12 mouse cellular contexts compared by ENCODE assay signal in genomic region chr7:105480081-105480480, GRCm38 (mm10). TPM values are rescaled to one million over a fixed set of nuclear protein-coding genes. Genes with fewer than 3 reads are reported as not detected.
DNase-seq lines count a peak whose midpoint lies in the region; ATAC-seq and TF ChIP-seq lines count a peak whose summit lies in the region.
"Had no signal": no experiment of that assay in that cellular context is flagged by ENCODE, and none has a peak within 500 bp of the region (broad histone marks: within the 10 kb centered on the region; RNA-seq: fewer than 3 reads in every experiment).

No protein-coding gene starts in this region.

- no peak overlapping the region for H3K9ac ChIP-seq in lung, postnatal 0 days (replicated peaks; ENCODE audit: low read depth)
- no peak overlapping the region for H3K9ac ChIP-seq in hindbrain, embryonic 12.5 days

- ATAC-seq in lung, postnatal 0 days = no peak
- ATAC-seq in hindbrain, embryonic 12.5 days (ENCODE audit: low FRiP score) = no peak
- no peak for ATAC-seq in monocyte, adult 5-6 weeks (replicated peaks; ENCODE audit: insufficient number of reproducible peaks, low FRiP score, low TSS enrichment, poor library complexity, severe bottlenecking)

- no peaks in the 10 kb centered on the region for H3K9me3 ChIP-seq in heart, embryonic 10.5 days
- no peaks in the 10 kb centered on the region for H3K9me3 ChIP-seq in lung, postnatal 0 days (ENCODE audit: low read length)
- no peaks in the 10 kb centered on the region for H3K9me3 ChIP-seq in hindbrain, embryonic 12.5 days (replicated peaks)

- TF ChIP-seq EP300 in lung, postnatal 0 days (IDR thresholded peaks at IDR 0.05) = no peak

- DNase-seq in heart, embryonic 10.5 days (ENCODE audit: low spot score) = no peak
- DNase-seq in heart, adult 8-10 months (ENCODE audit: low spot score) = no peak
- no peak for DNase-seq in lung, postnatal 0 days (ENCODE audit: low spot score)
- DNase-seq in lung, postnatal 10 days = no peak
- no peak for DNase-seq in layer of hippocampus, adult 9-10 months (ENCODE audit: low spot score)
- DNase-seq: cerebellum, postnatal 10 days; layer of hippocampus, adult 9-11 months had no signal

- peaks cover 37% of the 10 kb centered on the region for H3K4me1 ChIP-seq in heart, embryonic 10.5 days
- peaks cover 7% of the 10 kb centered on the region; the same call in 1 of the 2 replicates for H3K4me1 ChIP-seq in lung, postnatal 0 days (ENCODE audit: insufficient read depth, low read depth, low read length)
- H3K4me1 ChIP-seq in hindbrain, embryonic 12.5 days = peaks cover 19% of the 10 kb centered on the region
- peaks cover 2% of the 10 kb centered on the region; the same call in 1 of the 2 replicates for H3K4me1 ChIP-seq in small intestine, adult 2 months (ENCODE audit: control insufficient read depth, insufficient read depth, insufficient read length, low read length)

- H3K4me2 ChIP-seq in lung, postnatal 0 days (replicated peaks; ENCODE audit: low read depth, low read length) = peak overlapping the region; percentile 79
- 0 out of 2 replicates have a peak overlapping the region, but pooled peaks have one; percentile 75 for H3K4me2 ChIP-seq in hindbrain, embryonic 12.5 days (replicated peaks)

- H3K27me3 ChIP-seq in heart, embryonic 10.5 days (ENCODE audit: insufficient read depth, poor library complexity, severe bottlenecking) = no peaks in the 10 kb centered on the region; the same call in 1 of the 2 replicates
- H3K27me3 ChIP-seq in lung, postnatal 0 days (replicated peaks; ENCODE audit: insufficient read depth, low read length) = no peaks in the 10 kb centered on the region
- peaks cover 13% of the 10 kb centered on the region for H3K27me3 ChIP-seq in hindbrain, embryonic 12.5 days
- H3K27me3 ChIP-seq in small intestine, adult 2 months (ENCODE audit: control insufficient read depth, insufficient read depth, low read length) = no peaks in the 10 kb centered on the region

- no peak for TF ChIP-seq POLR2A in small intestine, adult 2 months (IDR thresholded peaks at IDR 0.05; ENCODE audit: low read depth, low read length)

- peak overlapping the region; percentile 91 for H3K27ac ChIP-seq in heart, embryonic 10.5 days
- peak overlapping the region; percentile 93; the same call in 1 of the 2 replicates for H3K27ac ChIP-seq in lung, postnatal 0 days (ENCODE audit: low read length)
- no peak overlapping the region for H3K27ac ChIP-seq in hindbrain, embryonic 12.5 days
- H3K27ac ChIP-seq in small intestine, adult 2 months (ENCODE audit: insufficient read depth, low read depth, low read length) = peak overlapping the region; percentile 81

- TF ChIP-seq CTCF in lung, postnatal 0 days (IDR thresholded peaks at IDR 0.05) = no peak
- no peak for TF ChIP-seq CTCF in small intestine, adult 2 months (IDR thresholded peaks at IDR 0.05; ENCODE audit: extremely low read depth, insufficient read length, insufficient replicate concordance, low read depth, low read length)

- H3K4me3 ChIP-seq in heart, embryonic 10.5 days = no peak overlapping the region
- H3K4me3 ChIP-seq in lung, postnatal 0 days (ENCODE audit: low read depth, low read length) = no peak overlapping the region; the same call in 1 of the 2 replicates
- H3K4me3 ChIP-seq in hindbrain, embryonic 12.5 days = no peak overlapping the region
- no peak overlapping the region for H3K4me3 ChIP-seq in small intestine, adult 2 months (ENCODE audit: low read depth, low read length)

- 60% methylated on average over 5 of the region's 5 CpGs for WGBS in heart, embryonic 10.5 days
- 51% methylated on average over 5 of the region's 5 CpGs for WGBS in lung, postnatal 0 days
- 30% methylated on average over 5 of the region's 5 CpGs for WGBS in hindbrain, embryonic 12.5 days
- 53% methylated on average over 5 of the region's 5 CpGs for WGBS in small intestine, adult 2 months

- no peaks in the 10 kb centered on the region for H3K36me3 ChIP-seq in heart, embryonic 10.5 days
- no peaks in the 10 kb centered on the region for H3K36me3 ChIP-seq in lung, postnatal 0 days (ENCODE audit: insufficient read depth, low read length)
- no peaks in the 10 kb centered on the region for H3K36me3 ChIP-seq in hindbrain, embryonic 12.5 days
- no peaks in the 10 kb centered on the region for H3K36me3 ChIP-seq in small intestine, adult 2 months (ENCODE audit: control insufficient read depth, insufficient read depth, low read length)

RNA-seq across cellular contexts. Expression of gene Cavin3, which starts 2.0 kb away (rescaled TPM):
- polyA plus RNA-seq in heart, embryonic 10.5 days (2016; fragmentation: Nextera tagmentation; extraction: Ambion mirVana) = 67.0 and 74.0 TPM in 2 replicates
- 10 to 100 TPM; 15.1 to 19.7 (median 17.4) TPM for total RNA-seq in heart, adult 8-10 months (2022)
- polyA plus RNA-seq in lung, postnatal 0 days (2015; fragmentation: Nextera tagmentation; extraction: Ambion mirVana) = 162 and 168 TPM in 2 replicates
- 37.4 and 41.0 TPM in 2 replicates for polyA plus RNA-seq in hindbrain, embryonic 12.5 days (2016; fragmentation: Nextera tagmentation; extraction: Ambion mirVana)
- polyA plus RNA-seq in small intestine, adult 2 months (2012; rRNA removed) = 37.1 and 41.6 TPM in 2 replicates
- total RNA-seq in monocyte, adult 5-6 weeks (2017) = not detected in 3 replicates

RNA-seq across cellular contexts. Expression of gene Cckbr, which starts 54.5 kb away (rescaled TPM):
- 0.09 and 0.31 TPM in 2 replicates for polyA plus RNA-seq in heart, embryonic 10.5 days (2016; fragmentation: Nextera tagmentation; extraction: Ambion mirVana)
- not detected for total RNA-seq in heart, adult 8-10 months (2022)
- 0.06 and 0.12 TPM in 2 replicates for polyA plus RNA-seq in lung, postnatal 0 days (2015; fragmentation: Nextera tagmentation; extraction: Ambion mirVana)
- polyA plus RNA-seq in hindbrain, embryonic 12.5 days (2016; fragmentation: Nextera tagmentation; extraction: Ambion mirVana) = 0.46 and 0.92 TPM in 2 replicates
- polyA plus RNA-seq in small intestine, adult 2 months (2012; rRNA removed) = 0.04 and 0.34 TPM in 2 replicates
- total RNA-seq in monocyte, adult 5-6 weeks (2017) = not detected in 3 replicates
- total RNA-seq: gastrocnemius, adult 18-20 months had no signal
- polyA plus RNA-seq: liver, embryonic 16.5 days had no signal
